Mouse (Mus musculus): ENCODE measurements around the gene Saa2. TPM values are rescaled to one million over a fixed set of nuclear protein-coding genes. Genes with fewer than 3 reads are reported as not detected.
"Not testable (repeated sequence)": the region's sequence is repeated elsewhere in the genome, so short reads cannot be mapped to it uniquely, and the experiment has no call there.

The Saa2 gene
- total RNA-seq, 2 experiments from 2014 or later: not detected

DNA sequence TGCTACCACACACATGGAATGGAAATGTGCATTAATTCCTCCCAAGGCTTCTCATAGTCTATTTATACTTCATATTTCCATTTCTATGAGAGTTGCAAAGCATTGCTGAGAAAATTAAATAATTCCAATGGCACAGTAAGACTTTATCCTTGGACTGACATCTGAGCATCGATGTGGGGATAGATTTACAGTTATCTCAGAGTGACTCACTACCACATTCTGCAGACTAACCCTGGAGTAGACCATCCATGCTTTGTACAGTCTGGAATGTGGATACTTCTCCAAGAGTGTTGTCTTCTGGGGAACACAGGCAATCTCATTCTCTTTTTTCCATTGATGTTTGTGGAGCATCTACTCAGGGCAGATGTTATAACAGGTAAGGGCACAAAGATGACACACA lies 24.0 kb upstream of the Saa2 start:
- TF ChIP-seq CTCF (IDR thresholded peaks at IDR 0.05): no peak
- intact Hi-C loops (cut with DNase I): no loop called here
- Histone ChIP-seq H3K4me3 (no peak overlapping the region), H3K27ac (no peak overlapping the region)
- DNase-seq (ENCODE audit: extremely low spot score in 1 of 2, low spot score in 2 of 2): no peak

DNA sequence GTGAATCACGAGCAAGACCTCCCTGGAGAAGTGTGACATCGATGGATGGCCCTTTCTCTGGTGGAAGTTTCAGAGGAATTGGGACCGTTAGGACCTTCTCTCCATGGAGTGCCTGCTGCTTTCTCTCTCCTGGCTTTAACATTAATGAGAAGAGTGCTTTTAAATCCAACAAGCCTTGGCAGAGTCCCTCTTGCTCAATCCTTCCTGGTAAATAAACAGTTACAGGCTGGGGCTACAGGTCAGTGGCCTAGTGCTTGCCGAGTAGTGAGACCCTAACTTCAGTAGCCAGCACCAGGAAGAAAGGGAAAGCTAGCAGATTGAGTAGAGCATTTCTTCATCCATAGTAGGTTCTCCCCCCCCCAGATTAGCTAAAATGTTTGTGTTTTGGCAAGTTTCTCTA lies 19.1 kb upstream of the Saa2 start, which contains the start of gene Saa4:
TSS of gene Saa4 (minus strand) at position 146 of the 400 bp plus-strand sequence.
- TF ChIP-seq CTCF (IDR thresholded peaks at IDR 0.05): no peak
- intact Hi-C loops (cut with DNase I): no loop called here
- no peak within 1 kb of the TSS for H3K4me3 ChIP-seq

DNA sequence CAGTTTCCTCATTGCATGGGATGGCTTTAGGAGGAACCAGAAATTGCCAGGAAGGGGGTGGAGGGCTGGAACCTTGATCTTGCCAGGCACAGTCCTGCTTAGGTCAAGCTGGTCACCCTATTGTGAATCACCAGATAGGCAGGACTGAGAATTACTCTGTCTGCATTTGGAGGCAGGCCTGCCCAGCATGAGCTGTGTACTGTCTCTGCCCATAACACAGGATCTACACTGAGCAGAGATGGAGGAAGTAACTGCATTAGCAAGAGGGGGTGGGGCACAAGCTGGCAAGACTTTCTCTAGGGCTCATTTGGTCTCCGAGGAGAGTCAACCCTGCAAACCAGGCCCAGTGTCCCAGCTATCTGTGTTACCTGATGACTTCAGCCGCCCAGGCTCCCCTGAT lies 16.6 kb upstream of the Saa2 start:
- Histone ChIP-seq H3K27ac (no peak overlapping the region), H3K4me3 (no peak overlapping the region)
- no peak for DNase-seq (ENCODE audit: extremely low spot score in 1 of 2, low spot score in 2 of 2)
- intact Hi-C loops (cut with DNase I): loop anchor here (1.0 kb wide), 1 partner anchor 10 kb away; no protein-coding TSS in a partner anchor
- no peak for TF ChIP-seq CTCF (IDR thresholded peaks at IDR 0.05)

More for the DNA sequence above, 19.1 kb upstream of the Saa2 start, which contains the start of gene Saa4:
- no peak within 1 kb of the TSS for H3K27ac ChIP-seq
- DNase-seq (ENCODE audit: extremely low spot score in 1 of 2, low spot score in 2 of 2): no peak

DNA sequence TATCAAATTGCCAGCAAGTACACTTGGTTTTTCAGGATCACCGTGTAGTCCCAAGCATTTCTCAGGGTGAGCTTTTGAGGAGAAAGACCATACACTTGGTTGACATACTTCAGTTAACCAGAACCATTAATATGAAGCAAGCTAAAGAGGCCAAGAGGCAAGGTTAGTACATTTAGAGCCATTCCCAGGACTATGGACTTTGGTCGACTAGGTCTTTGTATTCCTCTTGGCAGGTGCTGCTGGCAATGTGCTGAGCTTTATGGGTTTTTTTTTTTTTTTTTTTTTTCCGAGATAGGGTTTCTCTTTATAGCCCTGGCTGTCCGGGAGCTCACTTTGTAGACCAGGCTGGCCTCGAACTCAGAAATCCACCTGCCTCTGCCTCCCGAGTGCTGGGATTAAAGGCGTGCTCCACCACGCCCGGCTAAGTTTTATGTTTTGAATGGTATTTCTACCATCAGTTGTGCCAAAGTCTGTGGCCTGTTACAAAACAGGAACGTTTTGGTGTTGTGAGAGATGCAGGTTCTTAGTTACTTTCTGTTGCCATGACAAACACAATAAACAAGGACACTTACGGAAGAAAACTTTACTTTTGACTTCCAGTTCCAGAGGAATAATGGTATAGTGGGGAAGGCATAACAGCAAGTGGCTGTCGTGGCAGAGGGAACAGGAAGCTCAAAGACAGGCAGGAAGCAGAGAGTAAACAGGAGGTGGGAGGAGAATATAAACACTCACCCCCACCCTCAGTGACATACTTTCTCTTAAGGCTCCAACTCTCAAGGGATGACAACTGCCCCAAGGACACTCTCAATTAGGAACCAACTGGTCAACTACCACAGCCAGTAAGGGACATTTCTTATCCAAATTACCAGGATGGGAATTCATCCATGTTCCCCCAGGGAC lies 12.8 kb upstream of the Saa2 start:
- no peak for DNase-seq (ENCODE audit: extremely low spot score in 1 of 2, low spot score in 2 of 2)
- TF ChIP-seq CTCF (IDR thresholded peaks at IDR 0.05): no peak
- Histone ChIP-seq H3K4me3 (no peak overlapping the region), H3K27ac (no peak overlapping the region)
- intact Hi-C loops (cut with DNase I): no loop called here

DNA sequence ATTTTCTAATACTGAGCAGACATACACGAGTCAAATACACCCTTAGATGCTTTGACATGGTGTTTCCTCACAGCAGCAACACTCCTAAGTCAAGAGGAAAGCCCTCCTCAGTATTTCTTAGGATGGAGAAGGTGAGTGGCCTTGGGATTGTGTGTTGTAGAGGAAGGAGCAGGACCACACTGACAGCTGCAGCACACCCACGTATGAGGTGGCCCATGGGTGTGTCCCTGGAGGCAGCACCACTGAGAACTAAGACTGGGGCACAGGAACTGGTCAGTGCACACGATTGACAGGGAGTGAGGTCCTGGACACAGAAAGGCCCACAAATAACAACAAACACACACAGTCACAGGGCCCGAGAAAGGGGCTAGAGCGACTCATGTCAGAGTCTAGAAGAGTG lies 11.5 kb upstream of the Saa2 start:
- intact Hi-C loops (cut with DNase I): loop anchor here (10.0 kb wide), 1 partner anchor 455 kb away; no protein-coding TSS in a partner anchor
- not testable (repeated sequence) for H3K4me3 ChIP-seq; H3K27ac ChIP-seq; DNase-seq (ENCODE audit: extremely low spot score in 1 of 2, low spot score in 2 of 2)

DNA sequence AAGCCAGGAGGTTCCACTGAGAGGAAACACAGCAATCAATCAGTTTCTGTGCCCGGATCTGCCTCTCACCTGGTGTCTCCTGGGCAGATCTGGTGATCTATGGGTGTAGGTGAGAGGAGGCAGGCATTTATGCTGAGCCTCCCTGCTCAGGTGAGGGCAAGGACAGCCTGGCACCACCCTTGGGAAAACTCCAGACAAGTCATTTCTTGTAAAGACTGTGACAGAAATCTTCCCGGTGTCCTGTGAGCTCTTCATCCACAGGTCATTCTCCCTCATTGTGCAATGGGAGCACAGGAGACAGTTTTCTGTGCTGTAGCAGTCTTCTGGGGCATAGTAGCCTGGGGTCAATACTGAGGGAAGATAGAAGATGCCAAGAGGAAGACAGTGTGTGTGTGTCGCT lies 8.7 kb upstream of the Saa2 start, which contains the start of gene Saa1:
TSS of gene Saa1 (minus strand) at position 101 of the 400 bp plus-strand sequence.
- not testable (repeated sequence) for DNase-seq (ENCODE audit: extremely low spot score in 1 of 2, low spot score in 2 of 2); H3K4me3 ChIP-seq; H3K27ac ChIP-seq
- intact Hi-C loops (cut with DNase I): loop anchor here (10.0 kb wide), 1 partner anchor 458 kb away; no protein-coding TSS in a partner anchor

DNA sequence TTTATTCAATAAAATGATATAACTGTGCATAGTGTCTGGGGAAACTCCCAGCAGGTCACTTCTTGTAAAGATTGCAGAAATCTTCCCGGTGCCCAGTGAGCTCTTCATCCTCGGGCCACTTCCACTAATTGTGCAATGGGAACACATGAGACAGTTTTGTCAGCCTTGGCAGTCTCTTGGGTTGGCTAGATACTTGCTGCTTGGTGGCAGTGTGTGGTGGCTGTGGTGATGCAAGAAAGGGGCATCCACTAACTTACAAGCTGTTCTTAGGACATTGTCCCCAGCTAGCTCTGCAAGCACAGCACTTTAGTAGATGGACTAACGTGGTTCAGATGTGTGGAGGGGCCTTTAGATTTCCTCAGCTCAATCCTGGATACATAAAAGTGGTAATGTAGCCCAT lies 5.8 kb upstream of the Saa2 start:
- intact Hi-C loops (cut with DNase I): loop anchor here (1.0 to 10.0 kb wide), 2 partner anchors 12 to 461 kb away; no protein-coding TSS in a partner anchor
- Histone ChIP-seq H3K27ac (no peak overlapping the region), H3K4me3 (no peak overlapping the region)
- DNase-seq (ENCODE audit: extremely low spot score in 1 of 2, low spot score in 2 of 2): no peak
- TF ChIP-seq CTCF (IDR thresholded peaks at IDR 0.05): no peak

DNA sequence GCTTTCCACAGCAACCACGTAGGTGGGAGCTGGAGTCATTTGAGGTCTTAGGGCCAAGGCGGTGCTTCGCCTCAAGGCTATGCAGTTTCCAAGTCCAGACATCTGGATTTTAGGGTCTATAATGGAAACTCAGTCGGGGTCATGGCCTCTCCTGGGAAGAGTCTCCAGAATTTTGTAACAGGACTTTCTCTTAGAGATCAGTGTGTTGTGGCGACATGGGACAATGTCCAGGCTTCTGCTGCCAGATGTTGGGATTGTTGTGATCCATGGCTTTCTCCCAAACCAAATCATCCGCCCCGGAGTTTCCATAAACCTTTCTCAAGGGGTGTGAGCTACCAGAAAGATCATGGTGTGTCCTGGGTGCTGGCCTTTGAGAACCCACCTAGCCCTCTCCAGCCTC lies 5.2 kb upstream of the Saa2 start:
- intact Hi-C loops (cut with DNase I): loop anchor here (10.0 kb wide), 1 partner anchor 462 kb away; no protein-coding TSS in a partner anchor
- no peak overlapping the region for H3K4me3 ChIP-seq
- no peak for TF ChIP-seq CTCF (IDR thresholded peaks at IDR 0.05)
- DNase-seq (ENCODE audit: extremely low spot score in 1 of 2, low spot score in 2 of 2): no peak
- no peak overlapping the region for H3K27ac ChIP-seq

DNA sequence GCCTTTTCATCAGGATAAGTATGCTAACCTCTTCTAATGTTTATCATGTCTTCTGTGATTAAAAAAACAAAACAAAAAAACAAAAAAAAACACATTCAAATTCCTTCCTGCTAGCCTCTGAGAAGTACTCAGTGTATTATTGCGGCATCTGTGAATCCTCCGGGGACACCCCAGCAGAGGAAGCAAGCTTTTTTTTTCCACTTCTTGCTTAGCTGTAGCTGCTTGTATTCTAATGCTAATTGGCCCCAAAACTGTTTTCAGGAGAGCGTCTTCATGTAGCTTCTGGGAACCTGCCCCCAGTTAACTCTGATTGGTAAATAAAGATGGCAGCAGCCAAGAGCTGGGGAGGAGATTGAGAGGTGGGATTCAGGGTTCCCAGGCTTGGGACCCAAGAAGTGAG lies 3.1 kb upstream of the Saa2 start:
- Histone ChIP-seq H3K27ac (no peak overlapping the region), H3K4me3 (no peak overlapping the region)
- no peak for DNase-seq (ENCODE audit: extremely low spot score in 1 of 2, low spot score in 2 of 2)
- no peak for TF ChIP-seq CTCF (IDR thresholded peaks at IDR 0.05)
- intact Hi-C loops (cut with DNase I): loop anchor here (10.0 kb wide), 1 partner anchor 464 kb away; no protein-coding TSS in a partner anchor

DNA sequence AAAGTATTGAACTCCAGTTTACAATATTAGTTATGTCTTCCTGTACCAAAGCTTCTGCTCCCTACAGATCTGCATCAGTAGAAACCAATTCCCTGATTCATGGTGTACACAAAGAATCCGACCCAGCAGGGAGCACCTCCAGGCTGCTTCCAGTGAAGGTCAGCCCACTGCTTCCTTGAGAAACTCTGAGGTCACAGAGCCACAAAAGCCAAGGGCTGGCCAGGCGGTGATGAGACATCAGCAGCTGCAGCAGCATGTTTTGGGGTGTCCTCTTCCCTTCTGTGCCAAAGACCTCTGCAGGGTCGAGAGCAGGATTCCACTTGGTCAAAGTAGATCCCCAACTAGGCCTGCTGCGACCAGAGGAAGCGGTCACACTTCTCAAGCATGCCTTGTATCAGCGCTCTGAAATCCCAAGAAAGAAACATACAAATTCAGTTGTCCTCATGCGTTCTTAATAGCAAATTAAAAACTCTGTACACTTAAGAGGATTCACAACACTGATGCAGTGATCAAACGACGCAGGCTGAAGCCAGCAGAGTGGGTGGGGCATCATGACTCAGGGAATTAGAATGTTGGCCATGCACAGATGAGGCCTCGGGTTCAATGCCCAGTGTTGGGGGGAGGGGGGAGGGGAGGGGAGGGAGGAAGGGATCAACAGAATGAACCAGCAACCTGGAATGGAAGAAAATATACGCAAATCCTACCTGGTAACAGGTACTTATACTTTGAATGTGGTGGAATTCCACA lies 9.6 kb downstream of the Saa2 start:
- intact Hi-C loops (cut with DNase I): no loop called here
- no peak overlapping the region for H3K27ac ChIP-seq
- H3K4me3 ChIP-seq: no peak overlapping the region
- no peak for TF ChIP-seq CTCF (IDR thresholded peaks at IDR 0.05)
- DNase-seq (ENCODE audit: extremely low spot score in 1 of 2, low spot score in 2 of 2): no peak

DNA sequence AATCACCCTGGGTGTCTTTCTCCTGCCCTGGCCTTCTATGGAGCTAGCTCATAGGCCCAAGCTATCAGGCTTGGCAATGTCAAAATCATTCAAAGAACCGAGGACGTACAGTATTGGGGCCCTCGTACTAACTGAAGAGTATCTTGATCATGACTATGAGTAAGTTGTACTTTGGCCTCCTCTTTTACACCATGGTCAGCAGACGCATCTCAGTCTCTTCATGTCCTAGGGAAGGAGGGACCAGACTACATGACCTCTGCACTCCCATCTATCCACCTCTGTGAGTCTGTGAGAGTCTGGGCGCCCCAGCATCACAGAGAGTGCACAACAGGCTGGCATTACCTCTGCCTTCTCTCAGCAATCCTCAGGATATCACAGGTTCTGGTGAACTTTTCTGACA lies 11.0 kb downstream of the Saa2 start:
- no peak for TF ChIP-seq CTCF (IDR thresholded peaks at IDR 0.05)
- no peak for DNase-seq (ENCODE audit: extremely low spot score in 1 of 2, low spot score in 2 of 2)
- H3K4me3 ChIP-seq: no peak overlapping the region
- no peak overlapping the region for H3K27ac ChIP-seq
- intact Hi-C loops (cut with DNase I): no loop called here

DNA sequence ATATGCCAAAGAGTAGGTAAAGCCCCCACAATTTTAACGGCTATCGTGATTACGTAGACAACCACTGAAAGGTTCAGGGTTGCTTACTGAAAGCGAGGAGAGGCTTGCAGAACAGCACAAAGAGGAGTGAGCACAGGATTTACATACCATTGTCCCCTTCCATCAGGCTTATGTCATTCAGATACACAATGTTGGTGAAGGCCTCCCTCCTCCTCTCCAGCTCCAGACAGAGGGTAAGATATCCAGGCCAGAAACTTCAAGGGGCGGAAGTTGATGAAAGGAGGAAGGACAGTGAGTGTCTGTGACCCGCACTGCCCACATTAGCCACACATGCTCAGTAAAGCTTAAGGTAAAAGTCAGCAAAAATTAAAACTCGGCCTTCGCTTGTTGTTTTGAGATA lies 13.1 kb downstream of the Saa2 start:
- Histone ChIP-seq H3K4me3 (no peak overlapping the region), H3K27ac (no peak overlapping the region)
- DNase-seq (ENCODE audit: extremely low spot score in 1 of 2, low spot score in 2 of 2): no peak
- intact Hi-C loops (cut with DNase I): no loop called here
- TF ChIP-seq CTCF (IDR thresholded peaks at IDR 0.05): no peak
